Mouse (Mus musculus) liver, embryonic 11.5 days (tissue): ENCODE results near the gene Foxs1. TPM values are rescaled to one million over a fixed set of nuclear protein-coding genes. Genes with fewer than 3 reads are reported as not detected.

Source experiments
- ATAC-seq: fragments of 200-750 bp; cut with Nextera tagmentation; replicated peaks from 2 replicates; pipeline ENCODE4 v1.8.0; 2017; ENCODE audit warnings: moderate number of reproducible peaks, mild to moderate bottlenecking, moderate TSS enrichment, moderate library complexity; ENCODE audit not compliant: low FRiP score
- DNase-seq: peaks from one replicate; pipeline ENCODE4 v3.0.0-alpha.2; 2017; ENCODE audit warnings: low spot score
- H3K27ac ChIP-seq: fragments of 300-500 bp; sonication (generic); 2 replicates; pipeline ENCODE4 v1.5.1; 2014; ENCODE audit warnings: mild to moderate bottlenecking, low read depth, low read length, control low read depth
- H3K27me3 ChIP-seq: fragments of 300-500 bp; sonication (generic); replicated peaks from 2 replicates; pipeline ENCODE4 v1.6.1; 2014; ENCODE audit warnings: low read length, mixed read lengths; ENCODE audit not compliant: control insufficient read depth, insufficient read depth
- H3K36me3 ChIP-seq: fragments of 300-500 bp; sonication (generic); 2 replicates; pipeline ENCODE4 v1.6.1; 2014; ENCODE audit warnings: mild to moderate bottlenecking, low read length, moderate library complexity, mixed read lengths; ENCODE audit not compliant: control insufficient read depth, insufficient read depth
- H3K4me1 ChIP-seq: fragments of 300-500 bp; sonication (generic); replicated peaks from 2 replicates; pipeline ENCODE4 v1.6.1; 2014; ENCODE audit warnings: low read length, mixed read lengths; ENCODE audit not compliant: control insufficient read depth, insufficient read depth
- H3K4me2 ChIP-seq: fragments of 300-500 bp; sonication (generic); 2 replicates; pipeline ENCODE4 v1.6.1; 2014; ENCODE audit warnings: mild to moderate bottlenecking, control low read depth, moderate library complexity
- H3K4me3 ChIP-seq: fragments of 300-500 bp; sonication (generic); 2 replicates; pipeline ENCODE4 v1.5.1; 2014; ENCODE audit warnings: low read depth, low read length, control low read depth
- H3K9ac ChIP-seq: fragments of 300-500 bp; sonication (generic); 2 replicates; pipeline ENCODE4 v1.6.1; 2014; ENCODE audit warnings: low read depth, low read length, control low read depth
- H3K9me3 ChIP-seq: fragments of 300-500 bp; sonication (generic); 2 replicates; pipeline ENCODE4 v1.6.1; 2016; ENCODE audit warnings: low read length, inconsistent platforms, mixed read lengths; ENCODE audit not compliant: control insufficient read depth
- WGBS: fragments of 180-500 bp; shearing (Covaris S2); extraction: QIAGEN DNeasy Blood & Tissue Kit; methylation state at CpG from one replicate; pipeline ENCODE4 v1.1.7; 2014; 5-methylcytosine and 5-hydroxymethylcytosine counted together
- polyA plus RNA-seq: library from polyadenylated mRNA; unstranded; fragments of >200 nt; fragmentation: Nextera tagmentation; extraction: Ambion mirVana; gene quantifications from 2 replicates; pipeline ENCODE4 v1.2.1, GENCODE M21; 2014

The Foxs1 gene
- 0.21 and 0.36 TPM in 2 replicates for polyA plus RNA-seq

- H3K4me1 ChIP-seq = no peaks in the 10 kb centered on the region; the same call in 1 of the 2 replicates
Observed at GRCm38 (mm10) chr2:152933048-152933447, at the start of gene Foxs1. Foxs1 (minus strand) TSS chr2:152933208.

GRCm38 (mm10) chr2:152976991-152977390 lies 44.0 kb upstream of the Foxs1 start:
- Histone ChIP-seq H3K4me3 (no peak overlapping the region), H3K4me2 (no peak overlapping the region), H3K9me3 (no peaks in the 10 kb centered on the region), H3K9ac (no peak overlapping the region), H3K27ac (no peak overlapping the region), H3K36me3 (no peaks in the 10 kb centered on the region), H3K27me3 (no peaks in the 10 kb centered on the region), H3K4me1 (no peaks in the 10 kb centered on the region)
- WGBS = 54% methylated on average over 3 of the region's 3 CpGs
- ATAC-seq (no peak), DNase-seq (no peak)

More at GRCm38 (mm10) chr2:152933048-152933447, at the start of gene Foxs1:
- no peaks in the 10 kb centered on the region for H3K9me3 ChIP-seq
- no peak within 1 kb of the TSS for H3K4me2 ChIP-seq
- H3K9ac ChIP-seq = no peak within 1 kb of the TSS
- H3K27ac ChIP-seq = no peak within 1 kb of the TSS
- H3K4me3 ChIP-seq = no peak within 1 kb of the TSS
- DNase-seq (no peak), ATAC-seq (no peak)
- 36% methylated on average over 9 of the region's 9 CpGs for WGBS
- H3K36me3 ChIP-seq = no peaks in the 10 kb centered on the region
- H3K27me3 ChIP-seq = 0 out of 2 replicates have a peak, but pooled peaks cover 9% of the 10 kb centered on the region

- no peaks in the 10 kb centered on the region for H3K4me1 ChIP-seq
- ATAC-seq (no peak), DNase-seq (no peak)
- no peak overlapping the region for H3K9ac ChIP-seq
- WGBS = 66% methylated on average over 4 of the region's 4 CpGs
- no peak overlapping the region for H3K4me2 ChIP-seq
- H3K27me3 ChIP-seq = peaks cover 2% of the 10 kb centered on the region; the same call in 1 of the 2 replicates
- no peak overlapping the region for H3K27ac ChIP-seq
- H3K36me3 ChIP-seq = no peaks in the 10 kb centered on the region
- no peaks in the 10 kb centered on the region for H3K9me3 ChIP-seq
- H3K4me3 ChIP-seq = no peak overlapping the region
Observed at GRCm38 (mm10) chr2:152965555-152965954, 32.5 kb upstream of the Foxs1 start.

- peak; percentile 74 for DNase-seq
- WGBS = 2% methylated on average over 34 of the region's 34 CpGs
- H3K36me3 ChIP-seq = no peaks in the 10 kb centered on the region
- H3K4me2 ChIP-seq = peak within 1 kb of the TSS; percentile 67
- H3K27me3 ChIP-seq = peaks cover 12% of the 10 kb centered on the region
- no peak within 1 kb of the TSS for H3K9ac ChIP-seq
- peak; percentile 76 for ATAC-seq
- no peak within 1 kb of the TSS for H3K27ac ChIP-seq
- peak within 1 kb of the TSS; percentile 45 for H3K4me3 ChIP-seq
- H3K9me3 ChIP-seq = no peaks in the 10 kb centered on the region
- no peaks in the 10 kb centered on the region for H3K4me1 ChIP-seq
Observed at GRCm38 (mm10) chr2:152962091-152962793, 29.2 kb upstream of the Foxs1 start, which contains the start of gene Ttll9. Ttll9 (plus strand) TSS chr2:152962485.

- 64% methylated on average over 3 of the region's 3 CpGs for WGBS
- no peaks in the 10 kb centered on the region for H3K9me3 ChIP-seq
- peaks cover 24% of the 10 kb centered on the region for H3K27me3 ChIP-seq
- ATAC-seq = no peak
- H3K4me2 ChIP-seq = no peak overlapping the region
- no peaks in the 10 kb centered on the region for H3K36me3 ChIP-seq
- no peaks in the 10 kb centered on the region for H3K4me1 ChIP-seq
- no peak overlapping the region for H3K27ac ChIP-seq
- no peak for DNase-seq
- H3K4me3 ChIP-seq = no peak overlapping the region
- no peak overlapping the region for H3K9ac ChIP-seq
Observed at GRCm38 (mm10) chr2:152958116-152958515, 25.1 kb upstream of the Foxs1 start.

GRCm38 (mm10) chr2:152951850-152952720 lies 19.1 kb upstream of the Foxs1 start:
- Histone ChIP-seq H3K9me3 (no peaks in the 10 kb centered on the region), H3K4me2 (peak overlapping the region; percentile 80), H3K36me3 (no peaks in the 10 kb centered on the region), H3K4me3 (peak overlapping the region; percentile 61), H3K9ac (0 out of 2 replicates have a peak overlapping the region, but pooled peaks have one; percentile 34), H3K27ac (no peak overlapping the region), H3K27me3 (peaks cover 65% of the 10 kb centered on the region), H3K4me1 (no peaks in the 10 kb centered on the region)
- DNase-seq (no peak), ATAC-seq (no peak)
- WGBS = 25% methylated on average over 13 of the region's 13 CpGs

- DNase-seq = no peak
- no peak for ATAC-seq
- Histone ChIP-seq H3K36me3 (no peaks in the 10 kb centered on the region), H3K4me3 (peak within 1 kb of the TSS; percentile 61), H3K4me1 (no peaks in the 10 kb centered on the region), H3K9me3 (no peaks in the 10 kb centered on the region), H3K27ac (no peak within 1 kb of the TSS), H3K27me3 (peaks cover 70% of the 10 kb centered on the region), H3K9ac (0 out of 2 replicates have a peak within 1 kb of the TSS, but pooled peaks have one; percentile 34), H3K4me2 (peak within 1 kb of the TSS; percentile 80)
- 2% methylated on average over 51 of the region's 54 CpGs for WGBS
Observed at GRCm38 (mm10) chr2:152951065-152951849, 18.2 kb upstream of the Foxs1 start, which contains the start of gene Dusp15. Dusp15 (minus strand) TSS chr2:152951698.
